Mouse (Mus musculus): ENCODE data around the gene Mst1r. TPM values are rescaled to one million over a fixed set of nuclear protein-coding genes. Genes with fewer than 3 reads are reported as not detected.

The Mst1r gene
- total and polyA plus RNA-seq, 3 experiments: 3.1 to 12.5 (median 3.3) TPM

DNA sequence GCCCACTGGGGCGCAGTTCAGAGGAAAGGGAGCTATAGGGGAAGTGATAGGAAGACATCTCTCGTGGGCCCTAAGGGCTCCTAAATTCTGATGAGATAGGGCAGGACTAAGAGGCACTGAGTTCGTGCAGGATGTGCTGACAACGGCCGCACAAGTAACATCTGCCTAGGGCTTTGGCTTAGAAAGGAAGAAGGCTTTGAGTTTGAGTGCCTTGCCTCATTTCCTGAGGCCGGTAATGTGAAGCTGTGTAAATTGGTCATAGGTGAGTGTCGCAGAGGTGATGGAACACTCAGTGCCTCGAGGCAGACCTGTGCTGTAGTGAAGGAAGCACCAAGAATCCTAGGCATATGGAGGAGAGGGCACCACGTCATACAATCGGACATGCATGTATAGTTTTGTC is 60.0 kb downstream of the Mst1r start:
- Histone ChIP-seq H3K9ac (ENCODE audit: low read depth, low read length) (no peak overlapping the region), H3K36me3 (ENCODE audit: control insufficient read depth, insufficient read depth, low read length) (no peaks in the 10 kb centered on the region), H3K27ac (peak overlapping the region; percentile 66), H3K4me3 (no peak overlapping the region), H3K4me1 (ENCODE audit: control insufficient read depth, insufficient read depth, low read length) (peaks cover 13% of the 10 kb centered on the region), H3K79me2 (replicated peaks; ENCODE audit: control insufficient read depth, insufficient read depth, low read length) (no peaks in the 10 kb centered on the region), H3K27me3 (ENCODE audit: control insufficient read depth, insufficient read depth, low read length) (no peaks in the 10 kb centered on the region)
- intact Hi-C loops (cut with DNase I): no loop called here
- no peak for DNase-seq
- 46% methylated on average over 10 of the region's 10 CpGs for WGBS
- TF ChIP-seq CTCF (IDR thresholded peaks at IDR 0.05) (no peak), POLR2A (IDR thresholded peaks at IDR 0.05; ENCODE audit: insufficient read depth, low read depth, low read length) (peak; percentile 59), EP300 (IDR thresholded peaks at IDR 0.05; ENCODE audit: insufficient read depth, low read depth, low read length) (0 out of 2 replicates have a peak, but pooled peaks have one; percentile 23)

DNA sequence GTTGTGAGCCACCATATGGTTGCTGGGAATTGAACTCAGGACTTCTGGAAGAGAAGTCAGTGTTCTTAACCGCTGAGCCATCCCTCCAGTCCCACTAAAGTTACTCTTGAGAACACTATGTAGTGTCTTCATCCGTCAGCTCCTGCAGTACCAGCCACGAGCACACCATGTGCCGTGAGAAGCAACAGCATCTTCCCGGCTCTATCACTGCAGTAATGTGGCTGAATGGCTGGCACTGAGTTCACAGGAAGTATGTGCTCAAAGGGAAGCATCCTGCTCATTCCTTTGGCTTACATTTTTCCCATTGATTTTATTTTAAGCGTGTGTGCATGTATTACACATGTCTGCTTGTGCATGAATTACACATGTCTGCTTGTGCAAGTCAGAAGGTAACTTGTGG is 60.8 kb downstream of the Mst1r start:
- H3K4me1 ChIP-seq (ENCODE audit: control insufficient read depth, insufficient read depth, low read length): peaks cover 18% of the 10 kb centered on the region
- no peak overlapping the region for H3K9ac ChIP-seq (ENCODE audit: low read depth, low read length)
- no peaks in the 10 kb centered on the region for H3K27me3 ChIP-seq (ENCODE audit: control insufficient read depth, insufficient read depth, low read length)
- no peaks in the 10 kb centered on the region for H3K36me3 ChIP-seq (ENCODE audit: control insufficient read depth, insufficient read depth, low read length)
- WGBS: 54% methylated on average over 6 of the region's 6 CpGs
- TF ChIP-seq POLR2A (IDR thresholded peaks at IDR 0.05; ENCODE audit: insufficient read depth, low read depth, low read length) (no peak), EP300 (IDR thresholded peaks at IDR 0.05; ENCODE audit: insufficient read depth, low read depth, low read length) (no peak), CTCF (IDR thresholded peaks at IDR 0.05) (no peak)
- intact Hi-C loops (cut with DNase I): no loop called here
- peak overlapping the region; percentile 66 for H3K27ac ChIP-seq
- H3K79me2 ChIP-seq (replicated peaks; ENCODE audit: control insufficient read depth, insufficient read depth, low read length): no peaks in the 10 kb centered on the region
- DNase-seq: no peak
- no peak overlapping the region for H3K4me3 ChIP-seq

DNA sequence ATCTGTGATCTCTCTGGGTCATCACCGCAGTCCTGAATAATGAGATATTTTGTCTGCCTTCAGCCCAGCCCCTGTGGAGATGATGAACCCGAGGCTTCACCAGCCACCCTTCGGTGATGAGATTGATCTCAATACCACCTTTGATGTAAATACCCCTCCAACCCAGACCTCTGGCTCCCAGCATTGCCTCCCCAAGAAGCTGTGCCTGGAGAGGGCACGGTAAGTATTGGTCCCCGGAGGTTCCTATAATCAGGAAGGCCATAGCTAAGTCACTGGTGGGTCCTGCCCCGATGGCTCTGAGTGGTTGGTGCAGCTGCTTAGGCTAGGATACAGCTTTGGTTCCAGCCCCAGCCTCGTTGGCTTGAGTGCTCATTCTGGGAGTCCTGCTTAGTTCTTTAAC is 61.9 kb downstream of the Mst1r start:
- TF ChIP-seq EP300 (IDR thresholded peaks at IDR 0.05; ENCODE audit: insufficient read depth, low read depth, low read length): no peak
- no peak for TF ChIP-seq CTCF (IDR thresholded peaks at IDR 0.05)
- TF ChIP-seq POLR2A (IDR thresholded peaks at IDR 0.05; ENCODE audit: insufficient read depth, low read depth, low read length): no peak
- no peaks in the 10 kb centered on the region for H3K27me3 ChIP-seq (ENCODE audit: control insufficient read depth, insufficient read depth, low read length)
- DNase-seq: no peak
- H3K9ac ChIP-seq (ENCODE audit: low read depth, low read length): no peak overlapping the region
- H3K36me3 ChIP-seq (ENCODE audit: control insufficient read depth, insufficient read depth, low read length): no peaks in the 10 kb centered on the region
- WGBS: 92% methylated on average over 7 of the region's 7 CpGs
- H3K27ac ChIP-seq: no peak overlapping the region; the same call in 1 of the 2 replicates
- peaks cover 17% of the 10 kb centered on the region for H3K4me1 ChIP-seq (ENCODE audit: control insufficient read depth, insufficient read depth, low read length)
- intact Hi-C loops (cut with DNase I): no loop called here
- no peaks in the 10 kb centered on the region for H3K79me2 ChIP-seq (replicated peaks; ENCODE audit: control insufficient read depth, insufficient read depth, low read length)
- H3K4me3 ChIP-seq: no peak overlapping the region

Other genes starting within 250 kb of the Mst1r start
- 10 to 100 TPM; 71.5 to 88.3 TPM for gene Slc38a3, start 237.3 kb upstream of the Mst1r start, total RNA-seq (2021)
- 162 and 314 TPM in 2 replicates for gene Slc38a3, start 237.3 kb upstream of the Mst1r start, polyA plus RNA-seq (2012; rRNA removed)
- not detected for gene Gnat1, start 227.2 kb upstream of the Mst1r start, total RNA-seq (2021)
- gene Gnat1, start 227.2 kb upstream of the Mst1r start, polyA plus RNA-seq (2012; rRNA removed): not detected in 2 replicates
- 10 to 100 TPM; 13.4 to 16.8 TPM for gene Sema3f, start 196.4 kb upstream of the Mst1r start, total RNA-seq (2021)
- gene Sema3f, start 196.4 kb upstream of the Mst1r start, polyA plus RNA-seq (2012; rRNA removed): 29.1 and 31.8 TPM in 2 replicates
- gene Rbm5, start 135.9 kb upstream of the Mst1r start, total RNA-seq (2021): 10 to 100 TPM; 38.9 to 54.6 TPM
- gene Rbm5, start 135.9 kb upstream of the Mst1r start, polyA plus RNA-seq (2012; rRNA removed): 50.5 and 68.3 TPM in 2 replicates
- gene Rbm6, start 33.6 kb upstream of the Mst1r start, total RNA-seq (2021): 10 to 100 TPM; 29.8 to 31.2 TPM
- 8.3 and 18.1 TPM in 2 replicates for gene Rbm6, start 33.6 kb upstream of the Mst1r start, polyA plus RNA-seq (2012; rRNA removed)
- 10 to 100 TPM; 11.0 to 11.2 TPM for gene Mon1a, start 18.7 kb upstream of the Mst1r start, total RNA-seq (2021)
- gene Mon1a, start 18.7 kb upstream of the Mst1r start, polyA plus RNA-seq (2012; rRNA removed): 15.1 and 16.0 TPM in 2 replicates
- gene Actl11, start 21.6 kb downstream of the Mst1r start, total RNA-seq (2021): not detected
- gene Actl11, start 21.6 kb downstream of the Mst1r start, polyA plus RNA-seq (2012; rRNA removed): 0.09 and 0.14 TPM in 2 replicates
- gene Camkv, start 28.8 kb downstream of the Mst1r start, total RNA-seq (2021): not detected
- gene Camkv, start 28.8 kb downstream of the Mst1r start, polyA plus RNA-seq (2012; rRNA removed): 0.02 and 0.06 TPM in 2 replicates
- 1 to 10 TPM in 1 of 2 experiments, under 1 TPM in 1; 0.70 to 1.2 TPM for gene Traip, start 43.3 kb downstream of the Mst1r start, total RNA-seq (2021)
- 0.20 and 0.37 TPM in 2 replicates for gene Traip, start 43.3 kb downstream of the Mst1r start, polyA plus RNA-seq (2012; rRNA removed)
- 10 to 100 TPM; 13.4 to 15.7 TPM for gene Uba7, start 68.6 kb downstream of the Mst1r start, total RNA-seq (2021)
- gene Uba7, start 68.6 kb downstream of the Mst1r start, polyA plus RNA-seq (2012; rRNA removed): 53.2 and 59.0 TPM in 2 replicates
- gene Gm20661, start 76.2 kb downstream of the Mst1r start, total RNA-seq (2021): not detected
- gene Gm20661, start 76.2 kb downstream of the Mst1r start, polyA plus RNA-seq (2012; rRNA removed): 0.32 and 1.2 TPM in 2 replicates
- gene Inka1, start 79.0 kb downstream of the Mst1r start, total RNA-seq (2021): 1 to 10 TPM; 4.8 to 8.3 TPM
- gene Inka1, start 79.0 kb downstream of the Mst1r start, polyA plus RNA-seq (2012; rRNA removed): 12.6 and 15.7 TPM in 2 replicates
- gene Cdhr4, start 85.6 kb downstream of the Mst1r start, total RNA-seq (2021): 1 to 10 TPM in 1 of 2 experiments, under 1 TPM in 1; 0.20 to 1.1 TPM
- 2.0 and 8.8 TPM in 2 replicates for gene Cdhr4, start 85.6 kb downstream of the Mst1r start, polyA plus RNA-seq (2012; rRNA removed)
- gene Gm20662, start 89.5 kb downstream of the Mst1r start, total RNA-seq (2021): 1 to 10 TPM; 1.4 to 1.8 TPM
- gene Gm20662, start 89.5 kb downstream of the Mst1r start, polyA plus RNA-seq (2012; rRNA removed): 2.3 and 3.0 TPM in 2 replicates
- gene Ip6k1, start 95.6 kb downstream of the Mst1r start, total RNA-seq (2021): 10 to 100 TPM; 30.9 to 39.8 TPM
- gene Ip6k1, start 95.6 kb downstream of the Mst1r start, polyA plus RNA-seq (2012; rRNA removed): 46.0 and 62.1 TPM in 2 replicates
- 10 to 100 TPM; 10.1 to 10.2 TPM for gene Gmppb, start 142.4 kb downstream of the Mst1r start, total RNA-seq (2021)
- gene Gmppb, start 142.4 kb downstream of the Mst1r start, polyA plus RNA-seq (2012; rRNA removed): 9.6 and 11.2 TPM in 2 replicates
- gene Amigo3, start 146.3 kb downstream of the Mst1r start, total RNA-seq (2021): 1 to 10 TPM; 1.5 to 2.0 TPM
- gene Amigo3, start 146.3 kb downstream of the Mst1r start, polyA plus RNA-seq (2012; rRNA removed): 3.1 and 5.1 TPM in 2 replicates
- gene Mst1, start 173.6 kb downstream of the Mst1r start, total RNA-seq (2021): not detected
- 0.59 TPM in 1 of 2 replicates, not detected in the other for gene Mst1, start 173.6 kb downstream of the Mst1r start, polyA plus RNA-seq (2012; rRNA removed)
- gene Rnf123, start 176.5 kb downstream of the Mst1r start, total RNA-seq (2021): 10 to 100 TPM; 79.3 to 86.7 TPM
- gene Rnf123, start 176.5 kb downstream of the Mst1r start, polyA plus RNA-seq (2012; rRNA removed): 114 and 126 TPM in 2 replicates
- 10 to 100 TPM; 37.6 to 39.3 TPM for gene Apeh, start 187.7 kb downstream of the Mst1r start, total RNA-seq (2021)
- gene Apeh, start 187.7 kb downstream of the Mst1r start, polyA plus RNA-seq (2012; rRNA removed): 58.0 and 92.7 TPM in 2 replicates

Data from heart, adult 2 months (tissue).